Mouse (Mus musculus): ENCODE data around the gene Cenpp. TPM values are rescaled to one million over a fixed set of nuclear protein-coding genes. Genes with fewer than 3 reads are reported as not detected.

Cenpp gene
- polyA plus RNA-seq, 1 experiment from 2014 or later, result 10.6 TPM

GRCm38 (mm10) chr13:49477887-49478286 is 174.7 kb downstream of the Cenpp start:
- WGBS, result 89% methylated on average over 3 of the region's 3 CpGs

DNA sequence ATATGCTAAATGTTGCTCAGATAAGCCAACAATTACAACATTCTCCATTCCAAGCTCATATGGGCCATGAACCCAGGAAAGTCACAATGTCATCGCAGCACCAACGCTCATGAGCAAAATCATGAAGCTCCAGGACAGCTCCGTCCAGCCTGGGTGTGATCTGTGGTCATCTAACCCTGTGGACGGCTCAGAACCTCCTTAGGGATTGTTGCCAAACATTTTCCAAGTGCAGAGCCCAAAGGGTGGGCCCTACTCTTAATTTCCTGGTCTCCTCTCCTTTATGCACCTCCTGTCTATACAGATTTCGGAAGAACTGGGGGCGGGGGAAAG is 179.9 kb downstream of the Cenpp start:
- Histone ChIP-seq H3K4me3 (replicated peaks; ENCODE audit: low read length) (no peak overlapping the region), H3K36me3 (ENCODE audit: control insufficient read depth, insufficient read depth) (no peaks in the 10 kb centered on the region), H3K4me1 (replicated peaks; ENCODE audit: control insufficient read depth, insufficient read depth, low read length) (no peaks in the 10 kb centered on the region), H3K9ac (replicated peaks; ENCODE audit: low read depth, low read length) (no peak overlapping the region), H3K27me3 (replicated peaks; ENCODE audit: control insufficient read depth, insufficient read depth, low read length) (no peaks in the 10 kb centered on the region), H3K27ac (ENCODE audit: low read length) (no peak overlapping the region), H3K4me2 (ENCODE audit: low read length) (no peak overlapping the region), H3K9me3 (ENCODE audit: control insufficient read depth, low read length) (no peaks in the 10 kb centered on the region)
- WGBS, result 94% methylated on average over 6 of the region's 6 CpGs
- no peak for ATAC-seq

More at GRCm38 (mm10) chr13:49477887-49478286, 174.7 kb downstream of the Cenpp start:
- Histone ChIP-seq H3K4me2 (ENCODE audit: low read length) (no peak overlapping the region), H3K9me3 (ENCODE audit: control insufficient read depth, low read length) (no peaks in the 10 kb centered on the region), H3K9ac (replicated peaks; ENCODE audit: low read depth, low read length) (no peak overlapping the region), H3K4me1 (replicated peaks; ENCODE audit: control insufficient read depth, insufficient read depth, low read length) (0 out of 2 replicates have a peak, but pooled peaks cover 2% of the 10 kb centered on the region), H3K27me3 (replicated peaks; ENCODE audit: control insufficient read depth, insufficient read depth, low read length) (no peaks in the 10 kb centered on the region), H3K4me3 (replicated peaks; ENCODE audit: low read length) (no peak overlapping the region), H3K27ac (ENCODE audit: low read length) (no peak overlapping the region), H3K36me3 (ENCODE audit: control insufficient read depth, insufficient read depth) (no peaks in the 10 kb centered on the region)
- ATAC-seq, result no peak

- Histone ChIP-seq H3K9me3 (ENCODE audit: control insufficient read depth, low read length) (no peaks in the 10 kb centered on the region), H3K27me3 (replicated peaks; ENCODE audit: control insufficient read depth, insufficient read depth, low read length) (no peaks in the 10 kb centered on the region), H3K27ac (ENCODE audit: low read length) (no peak overlapping the region), H3K4me1 (replicated peaks; ENCODE audit: control insufficient read depth, insufficient read depth, low read length) (no peaks in the 10 kb centered on the region), H3K9ac (replicated peaks; ENCODE audit: low read depth, low read length) (no peak overlapping the region), H3K36me3 (ENCODE audit: control insufficient read depth, insufficient read depth) (no peaks in the 10 kb centered on the region), H3K4me3 (replicated peaks; ENCODE audit: low read length) (no peak overlapping the region), H3K4me2 (ENCODE audit: low read length) (no peak overlapping the region)
- WGBS, result 86% methylated on average over 4 of the region's 4 CpGs
- no peak for ATAC-seq
Measured at GRCm38 (mm10) chr13:49471981-49472675, 180.5 kb downstream of the Cenpp start.

- Histone ChIP-seq H3K27ac (ENCODE audit: low read length) (no peak overlapping the region), H3K27me3 (replicated peaks; ENCODE audit: control insufficient read depth, insufficient read depth, low read length) (no peaks in the 10 kb centered on the region), H3K9ac (replicated peaks; ENCODE audit: low read depth, low read length) (no peak overlapping the region), H3K9me3 (ENCODE audit: control insufficient read depth, low read length) (no peaks in the 10 kb centered on the region), H3K4me2 (ENCODE audit: low read length) (no peak overlapping the region), H3K4me1 (replicated peaks; ENCODE audit: control insufficient read depth, insufficient read depth, low read length) (no peaks in the 10 kb centered on the region), H3K36me3 (ENCODE audit: control insufficient read depth, insufficient read depth) (no peaks in the 10 kb centered on the region), H3K4me3 (replicated peaks; ENCODE audit: low read length) (no peak overlapping the region)
- ATAC-seq, result no peak
- 47% methylated on average over 4 of the region's 4 CpGs for WGBS
Measured at GRCm38 (mm10) chr13:49470806-49471205, 181.8 kb downstream of the Cenpp start.

DNA sequence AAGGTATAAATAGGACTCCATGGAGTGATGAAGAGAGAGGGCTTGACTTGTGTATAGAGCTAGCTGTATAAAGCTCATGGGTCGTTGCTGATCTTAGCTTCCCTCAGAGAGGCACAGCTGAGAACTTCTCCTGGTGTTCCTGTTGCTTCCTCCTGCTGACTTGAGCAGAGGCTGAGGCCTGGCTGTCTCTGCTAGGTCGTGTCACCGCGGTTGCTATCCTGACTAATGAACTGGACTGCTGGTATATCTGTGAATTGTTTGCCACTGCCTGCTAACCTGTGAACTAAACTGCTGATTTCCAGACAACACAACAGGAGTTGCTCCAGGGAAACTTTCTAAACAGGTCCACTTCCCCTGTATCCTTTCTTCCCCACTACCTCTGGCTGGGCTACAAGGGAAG is 182.3 kb downstream of the Cenpp start:
- Histone ChIP-seq H3K27me3 (replicated peaks; ENCODE audit: control insufficient read depth, insufficient read depth, low read length) (no peaks in the 10 kb centered on the region), H3K4me2 (ENCODE audit: low read length) (no peak overlapping the region), H3K36me3 (ENCODE audit: control insufficient read depth, insufficient read depth) (0 out of 2 replicates have a peak, but pooled peaks cover 2% of the 10 kb centered on the region), H3K9ac (replicated peaks; ENCODE audit: low read depth, low read length) (no peak overlapping the region), H3K4me1 (replicated peaks; ENCODE audit: control insufficient read depth, insufficient read depth, low read length) (no peaks in the 10 kb centered on the region), H3K9me3 (ENCODE audit: control insufficient read depth, low read length) (no peaks in the 10 kb centered on the region), H3K27ac (ENCODE audit: low read length) (no peak overlapping the region), H3K4me3 (replicated peaks; ENCODE audit: low read length) (no peak overlapping the region)
- 88% methylated on average over 4 of the region's 4 CpGs for WGBS
- ATAC-seq, result no peak

DNA sequence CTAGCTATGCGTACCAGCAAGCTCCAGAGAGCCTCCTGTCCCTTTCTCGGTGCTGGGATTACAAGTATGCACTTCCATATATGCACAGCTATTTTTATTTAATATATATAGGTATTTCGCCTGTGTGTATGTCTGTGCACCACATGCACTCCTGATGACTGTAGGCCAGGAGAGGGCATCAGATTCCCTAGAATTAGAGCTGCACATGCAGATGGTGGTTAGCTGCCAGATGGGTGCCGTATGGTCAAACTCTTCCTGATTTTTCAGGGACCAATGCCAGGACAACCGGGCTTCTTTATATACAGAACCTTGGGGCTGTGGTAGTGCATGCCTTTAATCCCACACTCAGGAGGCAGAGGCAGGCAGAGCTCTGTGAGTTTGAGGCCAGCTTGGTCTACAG is 183.6 kb downstream of the Cenpp start:
- peaks cover 7% of the 10 kb centered on the region; the same call in 1 of the 2 replicates for H3K36me3 ChIP-seq (ENCODE audit: control insufficient read depth, insufficient read depth)
- 84% methylated on average over 5 of the region's 5 CpGs for WGBS
- H3K27me3 ChIP-seq (replicated peaks; ENCODE audit: control insufficient read depth, insufficient read depth, low read length), result no peaks in the 10 kb centered on the region
- H3K4me2 ChIP-seq (ENCODE audit: low read length), result no peak overlapping the region
- H3K27ac ChIP-seq (ENCODE audit: low read length), result no peak overlapping the region
- no peak for ATAC-seq
- no peak overlapping the region for H3K9ac ChIP-seq (replicated peaks; ENCODE audit: low read depth, low read length)
- H3K4me3 ChIP-seq (replicated peaks; ENCODE audit: low read length), result no peak overlapping the region
- no peaks in the 10 kb centered on the region for H3K4me1 ChIP-seq (replicated peaks; ENCODE audit: control insufficient read depth, insufficient read depth, low read length)
- H3K9me3 ChIP-seq (ENCODE audit: control insufficient read depth, low read length), result no peaks in the 10 kb centered on the region

GRCm38 (mm10) chr13:49467585-49467984 is 185.0 kb downstream of the Cenpp start:
- 84% methylated on average over 2 of the region's 2 CpGs for WGBS
- no peak overlapping the region for H3K4me3 ChIP-seq (replicated peaks; ENCODE audit: low read length)
- no peaks in the 10 kb centered on the region for H3K27me3 ChIP-seq (replicated peaks; ENCODE audit: control insufficient read depth, insufficient read depth, low read length)
- no peak overlapping the region for H3K9ac ChIP-seq (replicated peaks; ENCODE audit: low read depth, low read length)
- H3K4me1 ChIP-seq (replicated peaks; ENCODE audit: control insufficient read depth, insufficient read depth, low read length), result no peaks in the 10 kb centered on the region
- no peak overlapping the region for H3K4me2 ChIP-seq (ENCODE audit: low read length)
- no peaks in the 10 kb centered on the region for H3K9me3 ChIP-seq (ENCODE audit: control insufficient read depth, low read length)
- ATAC-seq, result no peak
- H3K27ac ChIP-seq (ENCODE audit: low read length), result no peak overlapping the region
- peaks cover 7% of the 10 kb centered on the region; the same call in 1 of the 2 replicates for H3K36me3 ChIP-seq (ENCODE audit: control insufficient read depth, insufficient read depth)

DNA sequence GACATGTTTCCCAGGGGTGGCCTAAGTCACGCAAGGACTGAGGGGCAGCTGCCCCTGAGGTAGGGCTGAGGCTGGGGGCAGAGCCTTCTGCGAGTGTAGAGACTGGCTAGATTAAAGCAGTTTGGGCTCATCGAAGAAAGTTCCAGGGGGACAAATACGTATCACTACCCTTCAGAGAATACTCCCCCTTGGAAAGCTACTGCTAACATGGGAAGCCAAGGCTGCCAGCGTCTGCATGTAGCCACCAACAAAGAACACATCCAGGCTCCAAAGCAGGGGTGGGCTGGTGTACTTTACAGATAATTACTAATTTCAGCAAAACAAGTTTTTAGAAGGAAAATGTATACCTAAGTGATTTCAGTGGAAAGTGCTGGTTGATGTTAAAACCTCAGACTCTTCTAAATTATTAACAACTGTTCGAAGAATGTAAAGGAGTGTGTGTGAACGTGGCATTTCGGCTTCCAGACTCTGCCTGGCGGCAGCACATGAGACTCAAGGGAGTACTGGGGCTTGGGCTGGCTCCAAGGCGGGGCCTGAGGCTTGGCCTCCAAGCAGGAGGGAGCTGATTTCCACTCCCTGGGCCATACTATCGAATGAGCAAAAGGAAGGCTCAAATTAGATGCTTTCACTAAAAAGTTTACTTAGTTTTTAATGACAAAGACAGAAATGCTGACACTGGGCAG is 186.1 kb downstream of the Cenpp start:
- Histone ChIP-seq H3K9ac (replicated peaks; ENCODE audit: low read depth, low read length) (no peak overlapping the region), H3K4me3 (replicated peaks; ENCODE audit: low read length) (no peak overlapping the region), H3K4me1 (replicated peaks; ENCODE audit: control insufficient read depth, insufficient read depth, low read length) (no peaks in the 10 kb centered on the region), H3K27ac (ENCODE audit: low read length) (no peak overlapping the region), H3K36me3 (ENCODE audit: control insufficient read depth, insufficient read depth) (peaks cover 10% of the 10 kb centered on the region; the same call in 1 of the 2 replicates), H3K9me3 (ENCODE audit: control insufficient read depth, low read length) (no peaks in the 10 kb centered on the region), H3K27me3 (replicated peaks; ENCODE audit: control insufficient read depth, insufficient read depth, low read length) (no peaks in the 10 kb centered on the region), H3K4me2 (ENCODE audit: low read length) (no peak overlapping the region)
- WGBS, result 84% methylated on average over 11 of the region's 11 CpGs
- no peak for ATAC-seq

DNA sequence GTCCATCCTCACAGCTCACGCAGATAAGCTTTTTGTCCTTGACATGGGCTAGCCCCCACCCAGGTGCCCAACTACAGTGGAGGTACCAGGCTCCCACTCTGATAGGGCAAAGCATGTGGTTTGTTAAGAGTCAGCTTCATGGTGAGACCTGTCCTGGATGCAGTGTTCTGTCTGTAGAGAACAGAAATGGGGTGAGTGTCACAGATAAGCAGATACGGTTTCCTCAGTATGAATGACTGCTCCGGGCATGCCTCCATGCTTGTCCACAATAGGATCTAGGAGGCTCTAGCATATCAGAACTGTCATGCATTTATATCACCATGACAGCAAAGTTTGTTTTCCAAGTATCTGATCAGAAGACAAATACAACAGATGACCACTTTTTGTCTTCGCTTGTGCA is 186.7 kb downstream of the Cenpp start:
- ATAC-seq, result no peak
- Histone ChIP-seq H3K36me3 (ENCODE audit: control insufficient read depth, insufficient read depth) (peaks cover 12% of the 10 kb centered on the region; the same call in 1 of the 2 replicates), H3K4me1 (replicated peaks; ENCODE audit: control insufficient read depth, insufficient read depth, low read length) (no peaks in the 10 kb centered on the region), H3K27ac (ENCODE audit: low read length) (no peak overlapping the region), H3K9ac (replicated peaks; ENCODE audit: low read depth, low read length) (no peak overlapping the region), H3K27me3 (replicated peaks; ENCODE audit: control insufficient read depth, insufficient read depth, low read length) (no peaks in the 10 kb centered on the region), H3K4me2 (ENCODE audit: low read length) (no peak overlapping the region), H3K4me3 (replicated peaks; ENCODE audit: low read length) (no peak overlapping the region), H3K9me3 (ENCODE audit: control insufficient read depth, low read length) (no peaks in the 10 kb centered on the region)
- 95% methylated on average over 4 of the region's 4 CpGs for WGBS
